Mouse (Mus musculus): ENCODE measurements at regions not wholly inside any gene's neighbourhood (a gene's known extent, or its start where the extent isn't known, plus 50 kb on each side); places are given as distances from the start of the nearest gene placed in this dataset.

- Histone ChIP-seq H3K36me3 (ENCODE audit: control insufficient read depth, insufficient read depth, low read length) (no peaks in the 10 kb centered on the region), H3K4me1 (ENCODE audit: control insufficient read depth, insufficient read depth, low read length) (no peaks in the 10 kb centered on the region), H3K4me2 (ENCODE audit: low read depth, low read length) (no peak overlapping the region), H3K4me3 (ENCODE audit: low read depth, low read length) (no peak overlapping the region), H3K9ac (replicated peaks; ENCODE audit: low read depth, low read length) (no peak overlapping the region), H3K9me3 (ENCODE audit: control insufficient read depth, low read length) (no peaks in the 10 kb centered on the region), H3K27ac (ENCODE audit: low read depth, low read length) (no peak overlapping the region), H3K27me3 (ENCODE audit: control insufficient read depth, insufficient read depth, low read length) (no peaks in the 10 kb centered on the region)
- no peak; the same call in 1 of the 2 replicates for ATAC-seq (ENCODE audit: low read depth)
- WGBS: 38% methylated on average over 8 of the region's 8 CpGs
These were observed 220.6 kb upstream of the Noct start for GRCm38 (mm10) chr3:51003506-51004170.

DNA sequence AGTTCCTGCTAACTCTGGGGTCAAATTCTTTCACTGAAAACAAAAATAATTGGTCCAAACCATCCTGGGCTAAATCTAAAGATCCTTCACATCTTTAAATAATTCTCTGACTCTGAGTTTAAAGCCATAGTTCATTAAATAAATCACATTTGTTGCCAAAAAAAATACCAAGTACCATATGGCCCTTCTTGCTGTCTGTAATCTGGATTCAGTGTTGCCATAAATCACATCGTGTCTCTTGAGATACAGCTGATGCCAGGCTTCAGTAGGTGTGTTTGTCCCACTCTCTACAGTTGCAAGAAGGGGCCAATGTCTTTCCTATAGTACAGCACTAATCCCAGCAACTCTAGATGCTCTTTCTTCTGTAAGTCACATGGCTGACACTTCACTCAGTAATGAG is 220.0 kb upstream of the Noct start:
- Histone ChIP-seq H3K4me2 (ENCODE audit: low read depth, low read length) (no peak overlapping the region), H3K4me3 (ENCODE audit: low read depth, low read length) (no peak overlapping the region), H3K9me3 (ENCODE audit: control insufficient read depth, low read length) (no peaks in the 10 kb centered on the region), H3K27ac (ENCODE audit: low read depth, low read length) (no peak overlapping the region), H3K9ac (replicated peaks; ENCODE audit: low read depth, low read length) (no peak overlapping the region), H3K36me3 (ENCODE audit: control insufficient read depth, insufficient read depth, low read length) (no peaks in the 10 kb centered on the region), H3K27me3 (ENCODE audit: control insufficient read depth, insufficient read depth, low read length) (no peaks in the 10 kb centered on the region), H3K4me1 (ENCODE audit: control insufficient read depth, insufficient read depth, low read length) (no peaks in the 10 kb centered on the region)
- ATAC-seq (ENCODE audit: low read depth): no peak
- WGBS: 76% methylated on average over 1 of the region's 1 CpGs

DNA sequence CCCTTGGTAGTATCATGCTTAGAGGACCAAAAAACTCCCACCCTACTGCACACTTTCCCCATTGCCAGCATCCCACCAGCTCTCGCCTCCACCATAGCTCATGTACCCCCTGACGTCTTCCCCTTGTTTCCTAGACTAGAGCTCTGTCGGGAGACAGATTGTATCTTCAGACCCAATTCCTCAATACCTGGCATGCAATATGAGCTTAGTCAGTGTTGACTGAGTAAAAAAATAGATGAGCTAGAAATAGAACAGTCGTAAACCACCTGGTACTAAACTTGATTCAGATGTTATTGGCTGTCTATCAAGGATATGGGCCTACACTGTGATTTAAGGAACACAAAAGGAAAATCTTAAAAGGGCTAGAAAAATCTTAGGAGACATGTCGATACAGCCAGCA is 215.1 kb upstream of the Noct start:
- no peak overlapping the region for H3K27ac ChIP-seq (ENCODE audit: low read depth, low read length)
- H3K9me3 ChIP-seq (ENCODE audit: control insufficient read depth, low read length): no peaks in the 10 kb centered on the region
- H3K9ac ChIP-seq (replicated peaks; ENCODE audit: low read depth, low read length): no peak overlapping the region
- ATAC-seq (ENCODE audit: low read depth): no peak
- WGBS: 81% methylated on average over 5 of the region's 5 CpGs
- no peaks in the 10 kb centered on the region for H3K4me1 ChIP-seq (ENCODE audit: control insufficient read depth, insufficient read depth, low read length)
- H3K4me2 ChIP-seq (ENCODE audit: low read depth, low read length): no peak overlapping the region
- H3K36me3 ChIP-seq (ENCODE audit: control insufficient read depth, insufficient read depth, low read length): no peaks in the 10 kb centered on the region
- no peak overlapping the region for H3K4me3 ChIP-seq (ENCODE audit: low read depth, low read length)
- no peaks in the 10 kb centered on the region for H3K27me3 ChIP-seq (ENCODE audit: control insufficient read depth, insufficient read depth, low read length)

DNA sequence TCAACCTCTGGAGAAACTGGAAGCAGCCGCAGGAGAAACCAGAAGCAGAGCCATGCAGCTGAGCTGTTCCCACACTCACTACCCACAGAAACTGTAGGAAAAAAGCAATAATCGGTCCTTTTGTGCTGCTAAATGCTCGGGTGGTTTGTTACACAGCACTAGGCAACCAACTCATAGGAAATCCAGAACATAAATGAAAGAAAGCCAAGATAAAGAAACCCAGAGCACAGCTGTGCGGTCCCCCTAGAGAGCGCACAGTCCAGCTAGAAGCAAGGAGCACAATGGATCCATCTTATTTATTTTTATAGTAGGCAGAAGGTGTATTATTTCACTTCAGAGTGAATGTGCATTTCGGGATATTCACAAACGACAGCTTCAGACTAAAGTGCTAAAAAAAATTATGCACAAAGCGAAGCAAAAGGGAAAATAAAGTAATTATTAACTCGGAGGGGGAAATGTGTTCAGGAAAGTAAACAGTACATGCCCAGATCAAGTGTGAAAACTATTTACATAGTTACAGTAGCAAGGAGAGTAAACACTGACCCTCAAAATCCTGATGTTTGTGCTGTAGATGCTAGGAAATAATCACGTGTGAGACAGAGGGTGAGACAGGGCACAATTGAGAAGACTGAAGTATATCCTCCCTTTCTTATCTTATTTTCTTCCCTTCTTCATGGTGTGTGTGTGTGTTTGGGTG is 204.4 kb upstream of the Noct start:
- Histone ChIP-seq H3K9ac (replicated peaks; ENCODE audit: low read depth, low read length) (no peak overlapping the region), H3K4me3 (ENCODE audit: low read depth, low read length) (no peak overlapping the region), H3K4me1 (ENCODE audit: control insufficient read depth, insufficient read depth, low read length) (no peaks in the 10 kb centered on the region), H3K27me3 (ENCODE audit: control insufficient read depth, insufficient read depth, low read length) (no peaks in the 10 kb centered on the region), H3K4me2 (ENCODE audit: low read depth, low read length) (no peak overlapping the region), H3K27ac (ENCODE audit: low read depth, low read length) (no peak overlapping the region; the same call in 1 of the 2 replicates), H3K9me3 (ENCODE audit: control insufficient read depth, low read length) (no peaks in the 10 kb centered on the region), H3K36me3 (ENCODE audit: control insufficient read depth, insufficient read depth, low read length) (no peaks in the 10 kb centered on the region)
- no peak; the same call in 1 of the 2 replicates for ATAC-seq (ENCODE audit: low read depth)
- 44% methylated on average over 10 of the region's 10 CpGs for WGBS

GRCm38 (mm10) chr3:51024655-51025054 is 199.6 kb upstream of the Noct start:
- no peaks in the 10 kb centered on the region for H3K36me3 ChIP-seq (ENCODE audit: control insufficient read depth, insufficient read depth, low read length)
- H3K4me2 ChIP-seq (ENCODE audit: low read depth, low read length): no peak overlapping the region
- H3K27ac ChIP-seq (ENCODE audit: low read depth, low read length): no peak overlapping the region
- no peaks in the 10 kb centered on the region for H3K27me3 ChIP-seq (ENCODE audit: control insufficient read depth, insufficient read depth, low read length)
- no peaks in the 10 kb centered on the region for H3K9me3 ChIP-seq (ENCODE audit: control insufficient read depth, low read length)
- no peak overlapping the region for H3K9ac ChIP-seq (replicated peaks; ENCODE audit: low read depth, low read length)
- WGBS: 18% methylated on average over 6 of the region's 6 CpGs
- H3K4me1 ChIP-seq (ENCODE audit: control insufficient read depth, insufficient read depth, low read length): no peaks in the 10 kb centered on the region
- ATAC-seq (ENCODE audit: low read depth): no peak
- H3K4me3 ChIP-seq (ENCODE audit: low read depth, low read length): no peak overlapping the region

GRCm38 (mm10) chr3:51031821-51032220 is 192.4 kb upstream of the Noct start:
- H3K4me2 ChIP-seq (ENCODE audit: low read depth, low read length): no peak overlapping the region
- H3K9me3 ChIP-seq (ENCODE audit: control insufficient read depth, low read length): no peaks in the 10 kb centered on the region
- no peaks in the 10 kb centered on the region for H3K27me3 ChIP-seq (ENCODE audit: control insufficient read depth, insufficient read depth, low read length)
- H3K27ac ChIP-seq (ENCODE audit: low read depth, low read length): no peak overlapping the region
- no peaks in the 10 kb centered on the region for H3K4me1 ChIP-seq (ENCODE audit: control insufficient read depth, insufficient read depth, low read length)
- ATAC-seq (ENCODE audit: low read depth): no peak
- no peak overlapping the region for H3K4me3 ChIP-seq (ENCODE audit: low read depth, low read length)
- no peaks in the 10 kb centered on the region for H3K36me3 ChIP-seq (ENCODE audit: control insufficient read depth, insufficient read depth, low read length)
- WGBS: 83% methylated on average over 8 of the region's 8 CpGs
- H3K9ac ChIP-seq (replicated peaks; ENCODE audit: low read depth, low read length): no peak overlapping the region

- H3K4me2 ChIP-seq (ENCODE audit: low read depth, low read length): no peak overlapping the region
- 82% methylated on average over 2 of the region's 2 CpGs for WGBS
- H3K9ac ChIP-seq (replicated peaks; ENCODE audit: low read depth, low read length): no peak overlapping the region
- ATAC-seq (ENCODE audit: low read depth): no peak
- H3K27ac ChIP-seq (ENCODE audit: low read depth, low read length): no peak overlapping the region
- no peaks in the 10 kb centered on the region for H3K27me3 ChIP-seq (ENCODE audit: control insufficient read depth, insufficient read depth, low read length)
- H3K4me1 ChIP-seq (ENCODE audit: control insufficient read depth, insufficient read depth, low read length): no peaks in the 10 kb centered on the region
- H3K9me3 ChIP-seq (ENCODE audit: control insufficient read depth, low read length): no peaks in the 10 kb centered on the region
- no peak overlapping the region for H3K4me3 ChIP-seq (ENCODE audit: low read depth, low read length)
- no peaks in the 10 kb centered on the region for H3K36me3 ChIP-seq (ENCODE audit: control insufficient read depth, insufficient read depth, low read length)
These were observed 191.0 kb upstream of the Noct start for GRCm38 (mm10) chr3:51033292-51033691.

- no peak overlapping the region for H3K4me3 ChIP-seq (ENCODE audit: low read depth, low read length)
- H3K27me3 ChIP-seq (ENCODE audit: control insufficient read depth, insufficient read depth, low read length): no peaks in the 10 kb centered on the region
- WGBS: 46% methylated on average over 17 of the region's 17 CpGs
- no peak overlapping the region for H3K9ac ChIP-seq (replicated peaks; ENCODE audit: low read depth, low read length)
- H3K4me1 ChIP-seq (ENCODE audit: control insufficient read depth, insufficient read depth, low read length): no peaks in the 10 kb centered on the region
- H3K27ac ChIP-seq (ENCODE audit: low read depth, low read length): no peak overlapping the region
- ATAC-seq (ENCODE audit: low read depth): peak; percentile 38; the same call in 1 of the 2 replicates
- H3K36me3 ChIP-seq (ENCODE audit: control insufficient read depth, insufficient read depth, low read length): no peaks in the 10 kb centered on the region
- no peaks in the 10 kb centered on the region for H3K9me3 ChIP-seq (ENCODE audit: control insufficient read depth, low read length)
- H3K4me2 ChIP-seq (ENCODE audit: low read depth, low read length): no peak overlapping the region
These were observed 187.4 kb upstream of the Noct start for GRCm38 (mm10) chr3:51036700-51037306.

- no peaks in the 10 kb centered on the region for H3K27me3 ChIP-seq (ENCODE audit: control insufficient read depth, insufficient read depth, low read length)
- 58% methylated on average over 17 of the region's 17 CpGs for WGBS
- H3K9ac ChIP-seq (replicated peaks; ENCODE audit: low read depth, low read length): no peak overlapping the region
- H3K36me3 ChIP-seq (ENCODE audit: control insufficient read depth, insufficient read depth, low read length): no peaks in the 10 kb centered on the region
- H3K27ac ChIP-seq (ENCODE audit: low read depth, low read length): no peak overlapping the region
- no peaks in the 10 kb centered on the region for H3K4me1 ChIP-seq (ENCODE audit: control insufficient read depth, insufficient read depth, low read length)
- H3K4me3 ChIP-seq (ENCODE audit: low read depth, low read length): no peak overlapping the region
- no peak for ATAC-seq (ENCODE audit: low read depth)
- H3K4me2 ChIP-seq (ENCODE audit: low read depth, low read length): no peak overlapping the region
- H3K9me3 ChIP-seq (ENCODE audit: control insufficient read depth, low read length): no peaks in the 10 kb centered on the region
These were observed 181.9 kb upstream of the Noct start for GRCm38 (mm10) chr3:51042223-51042846.

Measured in neural tube, embryonic 14.5 days (tissue).